Mouse (Mus musculus) heart, embryonic 13.5 days (tissue): ENCODE data around the gene Dna2. TPM values are rescaled to one million over a fixed set of nuclear protein-coding genes. Genes with fewer than 3 reads are reported as not detected.

Experiments
- ATAC-seq: fragments of 200-750 bp; cut with Nextera tagmentation; 2 replicates; pipeline ENCODE4 v1.8.0; 2017; ENCODE audit warnings: moderate TSS enrichment; ENCODE audit not compliant: insufficient number of reproducible peaks, low FRiP score, low TSS enrichment; ENCODE audit errors: extremely low read depth
- H3K27ac ChIP-seq: fragments of 300-500 bp; sonication (generic); replicated peaks from 2 replicates; pipeline ENCODE4 v1.5.1; 2015; ENCODE audit warnings: moderate library complexity, mild to moderate bottlenecking, inconsistent platforms
- H3K27me3 ChIP-seq: fragments of 300-500 bp; sonication (generic); replicated peaks from 2 replicates; pipeline ENCODE4 v1.6.1; 2015; ENCODE audit warnings: mild to moderate bottlenecking, inconsistent platforms
- H3K36me3 ChIP-seq: fragments of 300-500 bp; sonication (generic); 2 replicates; pipeline ENCODE4 v1.6.1; 2015; ENCODE audit warnings: mild to moderate bottlenecking, inconsistent platforms
- H3K4me1 ChIP-seq: fragments of 300-500 bp; sonication (generic); 2 replicates; pipeline ENCODE4 v1.6.1; 2015; ENCODE audit warnings: inconsistent platforms
- H3K4me2 ChIP-seq: fragments of 300-500 bp; sonication (generic); 2 replicates; pipeline ENCODE4 v1.6.1; 2015; ENCODE audit warnings: inconsistent platforms, mild to moderate bottlenecking, moderate library complexity
- H3K4me3 ChIP-seq: fragments of 300-500 bp; sonication (generic); 2 replicates; pipeline ENCODE4 v1.5.1; 2015; ENCODE audit warnings: moderate library complexity, mild to moderate bottlenecking, inconsistent platforms
- H3K9ac ChIP-seq: fragments of 300-500 bp; sonication (generic); 2 replicates; pipeline ENCODE4 v1.6.1; 2015; ENCODE audit warnings: inconsistent platforms, mild to moderate bottlenecking, moderate library complexity
- H3K9me3 ChIP-seq: fragments of 300-500 bp; sonication (generic); 2 replicates; pipeline ENCODE4 v1.6.1; 2016; ENCODE audit warnings: inconsistent platforms
- WGBS: fragments of 180-500 bp; shearing (Covaris S2); methylation state at CpG from one replicate; pipeline ENCODE4 v1.1.7; 2015; ENCODE audit warnings: mixed read lengths; 5-methylcytosine and 5-hydroxymethylcytosine counted together
- polyA plus RNA-seq: library from polyadenylated mRNA; unstranded; fragments of >200 nt; fragmentation: Nextera tagmentation; extraction: Ambion mirVana; gene quantifications from 2 replicates; pipeline ENCODE4 v1.2.1, GENCODE M21; 2015

The Dna2 gene
- polyA plus RNA-seq, 1 experiment from 2014 or later: 15.4 TPM

DNA sequence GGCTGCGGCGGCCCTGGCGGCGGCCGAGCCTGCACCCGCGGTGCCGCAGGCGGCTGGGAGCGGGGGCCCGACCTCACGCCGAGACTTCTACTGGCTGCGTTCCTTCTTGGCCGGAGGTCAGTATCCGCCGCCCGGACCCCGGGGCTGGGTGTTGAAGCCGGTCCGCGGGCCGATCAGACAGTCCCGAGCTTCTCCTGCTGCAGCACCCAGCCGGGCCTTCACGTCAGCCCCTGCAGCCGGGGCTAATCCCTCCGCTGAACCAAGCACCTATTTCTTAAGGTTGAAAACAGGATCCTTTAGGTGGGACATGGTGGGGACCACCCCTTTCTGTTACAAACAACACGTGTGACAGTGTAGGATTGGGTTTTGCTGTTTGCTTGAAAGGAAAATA, 26.1 kb upstream of the Dna2 start:
- WGBS: under 1% methylated on average over 29 of the region's 29 CpGs
- Histone ChIP-seq H3K4me1 (peaks cover 15% of the 10 kb centered on the region), H3K36me3 (0 out of 2 replicates have a peak, but pooled peaks cover 3% of the 10 kb centered on the region), H3K27me3 (no peaks in the 10 kb centered on the region), H3K9ac (peak overlapping the region; percentile 93), H3K4me3 (peak overlapping the region; percentile 84), H3K4me2 (peak overlapping the region; percentile 86), H3K27ac (peak overlapping the region; percentile 91), H3K9me3 (no peaks in the 10 kb centered on the region)
- ATAC-seq: peak; percentile 34; the same call in 1 of the 2 replicates

DNA sequence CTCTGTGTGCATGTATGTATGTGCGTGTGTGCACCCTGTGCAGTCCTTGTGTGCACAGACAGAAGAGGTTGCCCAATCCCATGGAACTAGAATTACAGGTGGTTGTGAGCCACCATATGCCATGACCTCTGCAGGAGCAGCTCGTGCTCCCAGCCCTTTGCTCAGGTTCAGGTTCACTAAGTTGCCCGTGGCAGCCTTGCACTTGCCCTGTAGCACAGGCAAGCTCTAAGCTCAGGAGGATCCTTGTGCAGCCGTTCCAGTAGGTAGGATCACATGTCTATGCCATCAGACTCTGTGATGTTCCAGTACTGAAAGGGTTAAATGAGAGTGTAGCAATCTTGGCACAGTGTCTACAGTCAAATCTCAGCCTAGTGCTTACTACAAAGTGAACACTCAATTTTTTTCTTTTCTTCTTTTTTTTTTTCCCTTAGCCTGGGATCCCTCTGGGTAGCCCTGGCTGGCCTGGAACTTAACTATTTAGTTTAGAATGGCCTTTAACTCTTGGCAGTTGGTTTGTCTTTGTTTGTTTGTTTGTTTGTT, 22.7 kb upstream of the Dna2 start:
- ATAC-seq: no peak
- Histone ChIP-seq H3K27me3 (no peaks in the 10 kb centered on the region), H3K9me3 (no peaks in the 10 kb centered on the region), H3K36me3 (peaks cover 16% of the 10 kb centered on the region), H3K4me3 (no peak overlapping the region), H3K27ac (no peak overlapping the region), H3K4me1 (peaks cover 15% of the 10 kb centered on the region), H3K9ac (no peak overlapping the region), H3K4me2 (no peak overlapping the region)
- WGBS: 82% methylated on average over 4 of the region's 4 CpGs

- H3K36me3 ChIP-seq: peaks cover 80% of the 10 kb centered on the region
- no peaks in the 10 kb centered on the region for H3K9me3 ChIP-seq
- 90% methylated on average over 1 of the region's 1 CpGs for WGBS
Observed at GRCm38 (mm10) chr10:62932381-62932780, 14.4 kb upstream of the Dna2 start.

GRCm38 (mm10) chr10:62944975-62945580, 1.7 kb upstream of the Dna2 start:
- WGBS: 74% methylated on average over 10 of the region's 10 CpGs
- no peak for ATAC-seq
- Histone ChIP-seq H3K4me3 (no peak overlapping the region), H3K27me3 (no peaks in the 10 kb centered on the region), H3K4me1 (peaks cover 7% of the 10 kb centered on the region), H3K9me3 (no peaks in the 10 kb centered on the region), H3K36me3 (peaks cover 56% of the 10 kb centered on the region), H3K4me2 (no peak overlapping the region), H3K9ac (no peak overlapping the region), H3K27ac (no peak overlapping the region)

More at GRCm38 (mm10) chr10:62932381-62932780, 14.4 kb upstream of the Dna2 start:
- no peaks in the 10 kb centered on the region for H3K27me3 ChIP-seq
- no peak overlapping the region for H3K4me2 ChIP-seq
- no peak overlapping the region for H3K9ac ChIP-seq
- ATAC-seq: no peak
- H3K4me3 ChIP-seq: no peak overlapping the region
- no peaks in the 10 kb centered on the region for H3K4me1 ChIP-seq
- H3K27ac ChIP-seq: no peak overlapping the region

GRCm38 (mm10) chr10:62948551-62948950, 1.7 kb downstream of the Dna2 start:
- H3K36me3 ChIP-seq: peaks cover 53% of the 10 kb centered on the region
- no peak overlapping the region for H3K4me2 ChIP-seq
- no peak overlapping the region for H3K4me3 ChIP-seq
- ATAC-seq: no peak
- no peaks in the 10 kb centered on the region for H3K9me3 ChIP-seq
- H3K27me3 ChIP-seq: no peaks in the 10 kb centered on the region
- WGBS: 89% methylated on average over 7 of the region's 7 CpGs
- H3K27ac ChIP-seq: no peak overlapping the region
- H3K4me1 ChIP-seq: peaks cover 7% of the 10 kb centered on the region
- no peak overlapping the region for H3K9ac ChIP-seq

GRCm38 (mm10) chr10:62963956-62964355, 17.1 kb downstream of the Dna2 start:
- no peaks in the 10 kb centered on the region for H3K27me3 ChIP-seq
- no peak overlapping the region for H3K4me2 ChIP-seq
- no peak overlapping the region for H3K27ac ChIP-seq
- H3K9me3 ChIP-seq: no peaks in the 10 kb centered on the region
- no peaks in the 10 kb centered on the region for H3K4me1 ChIP-seq
- no peak overlapping the region for H3K4me3 ChIP-seq
- WGBS: 89% methylated on average over 7 of the region's 7 CpGs
- no peak for ATAC-seq
- peaks cover 95% of the 10 kb centered on the region for H3K36me3 ChIP-seq
- H3K9ac ChIP-seq: no peak overlapping the region

- no peaks in the 10 kb centered on the region for H3K27me3 ChIP-seq
- peaks cover 96% of the 10 kb centered on the region for H3K36me3 ChIP-seq
- H3K4me2 ChIP-seq: no peak overlapping the region
- H3K4me3 ChIP-seq: no peak overlapping the region
- WGBS: 92% methylated on average over 11 of the region's 11 CpGs
- no peak overlapping the region for H3K27ac ChIP-seq
- no peaks in the 10 kb centered on the region for H3K9me3 ChIP-seq
- no peaks in the 10 kb centered on the region for H3K4me1 ChIP-seq
- ATAC-seq: no peak
- no peak overlapping the region for H3K9ac ChIP-seq
Observed at GRCm38 (mm10) chr10:62965796-62966195, 19.0 kb downstream of the Dna2 start.

DNA sequence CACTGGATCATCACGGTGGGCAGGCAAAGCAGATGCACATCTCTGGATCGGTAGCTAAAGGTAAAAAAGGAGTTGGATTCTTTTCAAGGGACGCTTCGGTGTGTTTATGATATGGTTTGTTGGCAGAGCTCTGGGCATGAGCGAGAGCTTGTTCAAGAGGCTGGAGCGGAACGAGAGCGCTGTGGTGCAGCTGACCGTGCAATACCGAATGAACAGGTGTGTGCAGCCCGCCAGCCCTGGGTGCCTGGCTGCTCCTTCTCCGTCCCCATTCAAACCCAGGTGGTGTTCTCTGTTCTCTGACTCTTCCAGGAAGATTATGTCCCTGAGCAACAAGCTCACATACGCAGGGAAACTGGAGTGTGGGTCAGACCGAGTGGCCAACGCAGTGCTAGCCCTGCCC, 19.5 kb downstream of the Dna2 start:
- WGBS: 93% methylated on average over 15 of the region's 15 CpGs
- H3K4me1 ChIP-seq: no peaks in the 10 kb centered on the region
- no peak overlapping the region for H3K27ac ChIP-seq
- peaks cover 96% of the 10 kb centered on the region for H3K36me3 ChIP-seq
- H3K4me3 ChIP-seq: no peak overlapping the region
- H3K9me3 ChIP-seq: no peaks in the 10 kb centered on the region
- no peak overlapping the region for H3K4me2 ChIP-seq
- no peak overlapping the region for H3K9ac ChIP-seq
- H3K27me3 ChIP-seq: no peaks in the 10 kb centered on the region
- ATAC-seq: no peak

DNA sequence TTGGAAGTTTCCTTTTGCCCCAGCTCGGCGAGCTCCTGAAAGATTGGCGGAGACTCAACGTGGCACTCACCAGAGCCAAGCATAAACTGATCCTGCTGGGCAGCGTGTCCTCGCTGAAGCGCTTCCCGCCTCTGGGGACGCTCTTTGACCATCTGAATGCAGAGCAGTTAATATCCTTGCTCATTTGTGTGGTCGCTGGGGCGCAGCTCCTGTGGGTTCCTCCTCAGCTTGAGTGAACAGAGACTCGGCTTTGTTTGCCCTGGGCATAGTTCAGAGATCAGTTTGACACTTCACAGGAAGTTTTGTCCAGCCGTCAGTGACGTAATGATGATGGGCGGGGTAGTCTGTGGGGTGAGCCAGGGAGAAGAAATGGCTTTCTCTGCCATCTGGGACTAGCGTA, 25.0 kb downstream of the Dna2 start:
- H3K27me3 ChIP-seq: no peaks in the 10 kb centered on the region
- H3K4me3 ChIP-seq: no peak overlapping the region
- peaks cover 79% of the 10 kb centered on the region for H3K36me3 ChIP-seq
- H3K27ac ChIP-seq: no peak overlapping the region
- H3K4me1 ChIP-seq: no peaks in the 10 kb centered on the region
- 78% methylated on average over 16 of the region's 16 CpGs for WGBS
- no peaks in the 10 kb centered on the region for H3K9me3 ChIP-seq
- H3K4me2 ChIP-seq: no peak overlapping the region
- ATAC-seq: no peak
- H3K9ac ChIP-seq: no peak overlapping the region

DNA sequence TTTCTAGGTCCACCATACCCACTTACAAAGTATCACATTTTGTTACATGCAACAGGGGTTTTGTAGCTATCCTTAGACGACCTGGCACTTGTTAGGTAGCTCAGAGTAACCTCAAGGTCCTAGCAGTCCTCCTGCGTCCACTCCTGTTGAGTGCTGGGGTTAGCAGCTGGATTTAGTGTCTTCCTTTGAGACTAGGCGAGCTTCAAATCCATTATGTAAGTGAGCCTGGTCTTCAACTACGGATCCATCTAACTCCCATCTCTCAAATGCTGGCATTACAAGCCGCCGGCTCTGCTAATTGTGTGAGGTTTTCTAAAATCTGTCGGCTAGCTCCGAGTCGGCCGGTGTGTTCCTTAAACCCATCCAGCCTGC, 32.8 kb downstream of the Dna2 start:
- peak overlapping the region; percentile 94 for H3K4me3 ChIP-seq
- no peak overlapping the region for H3K27ac ChIP-seq
- no peaks in the 10 kb centered on the region for H3K9me3 ChIP-seq
- 12% methylated on average over 10 of the region's 10 CpGs for WGBS
- no peaks in the 10 kb centered on the region for H3K27me3 ChIP-seq
- peaks cover 33% of the 10 kb centered on the region for H3K36me3 ChIP-seq
- peak overlapping the region; percentile 92 for H3K9ac ChIP-seq
- ATAC-seq: no peak
- peak overlapping the region; percentile 77 for H3K4me2 ChIP-seq
- peaks cover 20% of the 10 kb centered on the region for H3K4me1 ChIP-seq

- Histone ChIP-seq H3K4me3 (peak within 1 kb of the TSS; percentile 94), H3K4me1 (peaks cover 24% of the 10 kb centered on the region), H3K36me3 (peaks cover 33% of the 10 kb centered on the region), H3K9me3 (no peaks in the 10 kb centered on the region), H3K4me2 (peak within 1 kb of the TSS; percentile 77), H3K27ac (peak within 1 kb of the TSS; percentile 61), H3K27me3 (no peaks in the 10 kb centered on the region), H3K9ac (peak within 1 kb of the TSS; percentile 92)
- under 1% methylated on average over 77 of the region's 77 CpGs for WGBS
- peak; percentile 83 for ATAC-seq
Observed at GRCm38 (mm10) chr10:62980039-62980954, 33.5 kb downstream of the Dna2 start, which contains the start of gene Rufy2. TSS of gene Rufy2 (plus strand) at chr10:62980223.
